Mouse (Mus musculus) small intestine, adult 2 months (tissue): ENCODE results near the gene C130050O18Rik.

Source experiments
- CTCF ChIP-seq: fragments of 200-500 bp; IDR thresholded peaks from 2 replicates; pipeline ENCODE4 v1.5.1; 2012; ENCODE audit warnings: low read depth, mild to moderate bottlenecking, control low read depth, inconsistent platforms, low read length, moderate library complexity, mixed read lengths; ENCODE audit not compliant: insufficient replicate concordance, insufficient read length; ENCODE audit errors: extremely low read depth
- POLR2A ChIP-seq: fragments of 200-500 bp; IDR thresholded peaks from 2 replicates; pipeline ENCODE4 v1.6.1; 2012; ENCODE audit warnings: low read depth, mild to moderate bottlenecking, control low read depth, inconsistent platforms, low read length, moderate library complexity

GRCm38 (mm10) chr5:139442428-139442827 is 37.3 kb downstream of the C130050O18Rik start:
- no peak for TF ChIP-seq POLR2A
- TF ChIP-seq CTCF: no peak
